Comparison of ENCODE assay signal across 11 mouse cellular contexts in the genomic region with DNA sequence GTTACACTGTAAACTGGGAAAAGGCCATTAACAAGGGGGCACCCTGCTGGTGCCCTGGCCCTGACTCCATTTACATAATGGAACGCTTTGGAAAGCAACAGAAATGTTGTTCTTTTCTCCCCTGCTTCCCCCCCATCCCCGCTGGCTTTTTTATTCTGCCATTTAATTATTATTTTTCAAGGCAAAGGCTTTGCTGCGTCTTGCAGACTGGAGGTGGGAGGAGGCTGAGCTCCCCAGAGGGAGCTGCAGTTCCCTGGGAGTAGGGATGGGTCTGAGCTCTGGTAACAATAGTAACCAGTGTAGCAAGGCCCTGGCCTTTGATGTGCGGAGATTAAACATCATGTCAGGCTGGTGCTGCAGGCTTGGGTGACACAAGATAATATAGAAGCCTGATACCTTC.
A peak's percentile ranks its signal among the peaks of the same experiment; 100 is the strongest.
DNase-seq lines count a peak whose midpoint lies in the region; ATAC-seq and TF ChIP-seq lines count a peak whose summit lies in the region.
"Had no signal": no experiment of that assay in that cellular context is flagged by ENCODE, and none has a peak within 500 bp of the region (broad histone marks: within the 10 kb centered on the region; RNA-seq: fewer than 3 reads in every experiment).

No protein-coding gene starts in this region.

- H3K36me3 ChIP-seq in kidney, postnatal 0 days (ENCODE audit: insufficient read depth, low read length), result no peaks in the 10 kb centered on the region
- no peaks in the 10 kb centered on the region for H3K36me3 ChIP-seq in kidney, embryonic 15.5 days
- no peaks in the 10 kb centered on the region for H3K36me3 ChIP-seq in forebrain, embryonic 14.5 days (ENCODE audit: control insufficient read depth, insufficient read depth, low read length)
- no peaks in the 10 kb centered on the region for H3K36me3 ChIP-seq in limb, embryonic 13.5 days
- H3K36me3 ChIP-seq in neural tube, embryonic 15.5 days, result no peaks in the 10 kb centered on the region

- peak; percentile 44 for DNase-seq in kidney, postnatal 0 days (ENCODE audit: low spot score)
- DNase-seq in forebrain, embryonic 14.5 days (ENCODE audit: low spot score), result peak; percentile 59
- DNase-seq in right cerebral cortex, postnatal 36 days (ENCODE audit: low spot score in 2 of 2), result no peak
- DNase-seq in cerebellum, postnatal 14 days, result no peak
- DNase-seq: kidney, postnatal 4 days; thymus, adult 18-20 months had no signal

- H3K27ac ChIP-seq in kidney, postnatal 0 days, result no peak overlapping the region
- no peak overlapping the region for H3K27ac ChIP-seq in kidney, embryonic 15.5 days
- peak overlapping the region; percentile 41; the same call in 1 of the 2 replicates for H3K27ac ChIP-seq in forebrain, embryonic 14.5 days (ENCODE audit: low read depth, low read length)
- peak overlapping the region; percentile 77 for H3K27ac ChIP-seq in limb, embryonic 13.5 days
- peak overlapping the region; percentile 61 for H3K27ac ChIP-seq in neural tube, embryonic 15.5 days (replicated peaks)
- H3K27ac ChIP-seq: liver, embryonic 14.5 days had no signal

- H3K27me3 ChIP-seq in kidney, postnatal 0 days (ENCODE audit: insufficient read depth, low read length), result no peaks in the 10 kb centered on the region
- H3K27me3 ChIP-seq in kidney, embryonic 15.5 days, result 0 out of 2 replicates have a peak, but pooled peaks cover 2% of the 10 kb centered on the region
- H3K27me3 ChIP-seq in forebrain, embryonic 14.5 days (replicated peaks; ENCODE audit: control insufficient read depth, insufficient read depth, low read length), result no peaks in the 10 kb centered on the region
- no peaks in the 10 kb centered on the region for H3K27me3 ChIP-seq in limb, embryonic 13.5 days
- H3K27me3 ChIP-seq in neural tube, embryonic 15.5 days (replicated peaks), result no peaks in the 10 kb centered on the region

- H3K4me2 ChIP-seq in kidney, postnatal 0 days (ENCODE audit: low read length), result no peak overlapping the region
- no peak overlapping the region for H3K4me2 ChIP-seq in kidney, embryonic 15.5 days
- no peak overlapping the region for H3K4me2 ChIP-seq in forebrain, embryonic 14.5 days (ENCODE audit: low read length)
- H3K4me2 ChIP-seq in limb, embryonic 13.5 days (replicated peaks), result peak overlapping the region; percentile 41
- no peak overlapping the region for H3K4me2 ChIP-seq in neural tube, embryonic 15.5 days

- no peak for ATAC-seq in kidney, postnatal 0 days (replicated peaks; ENCODE audit: low FRiP score, low read depth)
- no peak for ATAC-seq in kidney, embryonic 15.5 days (replicated peaks; ENCODE audit: low FRiP score)
- peak; percentile 63; the same call in 1 of the 2 replicates for ATAC-seq in forebrain, embryonic 14.5 days
- ATAC-seq in limb, embryonic 13.5 days (ENCODE audit: low FRiP score, low read depth), result peak; percentile 49; the same call in 1 of the 2 replicates
- ATAC-seq in neural tube, embryonic 15.5 days (ENCODE audit: low FRiP score), result peak; percentile 52; the same call in 1 of the 2 replicates
- ATAC-seq in erythroid progenitor cell, adult 5-6 weeks (replicated peaks; ENCODE audit: low FRiP score, poor library complexity, severe bottlenecking), result no peak

- no peak for TF ChIP-seq CTCF in kidney, postnatal 0 days (IDR thresholded peaks at IDR 0.05; ENCODE audit: low read depth)

- no peak overlapping the region for H3K9ac ChIP-seq in kidney, postnatal 0 days (ENCODE audit: low read depth, low read length)
- no peak overlapping the region for H3K9ac ChIP-seq in kidney, embryonic 15.5 days
- no peak overlapping the region for H3K9ac ChIP-seq in forebrain, embryonic 14.5 days (ENCODE audit: low read length)
- H3K9ac ChIP-seq in limb, embryonic 13.5 days, result no peak overlapping the region
- no peak overlapping the region for H3K9ac ChIP-seq in neural tube, embryonic 15.5 days (replicated peaks)
- H3K9ac ChIP-seq: liver, embryonic 14.5 days had no signal

- WGBS in kidney, postnatal 0 days, result 25% methylated on average over 4 of the region's 4 CpGs
- WGBS in kidney, embryonic 15.5 days, result 15% methylated on average over 4 of the region's 4 CpGs
- WGBS in forebrain, embryonic 14.5 days, result 2% methylated on average over 4 of the region's 4 CpGs
- WGBS in limb, embryonic 13.5 days, result 12% methylated on average over 4 of the region's 4 CpGs
- 8% methylated on average over 4 of the region's 4 CpGs for WGBS in neural tube, embryonic 15.5 days

- H3K4me3 ChIP-seq in kidney, postnatal 0 days (replicated peaks; ENCODE audit: low read depth, low read length), result no peak overlapping the region
- H3K4me3 ChIP-seq in kidney, embryonic 15.5 days (replicated peaks), result no peak overlapping the region
- no peak overlapping the region for H3K4me3 ChIP-seq in forebrain, embryonic 14.5 days (ENCODE audit: low read depth, low read length)
- no peak overlapping the region for H3K4me3 ChIP-seq in limb, embryonic 13.5 days
- no peak overlapping the region for H3K4me3 ChIP-seq in neural tube, embryonic 15.5 days (replicated peaks)

- 0 out of 2 replicates have a peak, but pooled peaks cover 3% of the 10 kb centered on the region for H3K4me1 ChIP-seq in kidney, postnatal 0 days (replicated peaks; ENCODE audit: insufficient read depth, low read length)
- peaks cover 27% of the 10 kb centered on the region for H3K4me1 ChIP-seq in kidney, embryonic 15.5 days
- H3K4me1 ChIP-seq in forebrain, embryonic 14.5 days (ENCODE audit: control insufficient read depth, insufficient read depth, low read length), result peaks cover 20% of the 10 kb centered on the region
- H3K4me1 ChIP-seq in limb, embryonic 13.5 days, result peaks cover 42% of the 10 kb centered on the region
- H3K4me1 ChIP-seq in neural tube, embryonic 15.5 days, result peaks cover 25% of the 10 kb centered on the region

- no peaks in the 10 kb centered on the region for H3K9me3 ChIP-seq in kidney, postnatal 0 days (replicated peaks; ENCODE audit: low read length)
- H3K9me3 ChIP-seq in kidney, embryonic 15.5 days (replicated peaks), result no peaks in the 10 kb centered on the region
- H3K9me3 ChIP-seq in forebrain, embryonic 14.5 days (replicated peaks; ENCODE audit: control insufficient read depth, low read length), result no peaks in the 10 kb centered on the region
- no peaks in the 10 kb centered on the region for H3K9me3 ChIP-seq in limb, embryonic 13.5 days
- H3K9me3 ChIP-seq in neural tube, embryonic 15.5 days (replicated peaks), result no peaks in the 10 kb centered on the region

Comparison
In these comparisons a context has a peak if more than half of its experiments do, and no peak if none do; other contexts are left out.
1. ATAC-seq: peak in forebrain, embryonic 14.5 days (single experiment), limb, embryonic 13.5 days (single experiment) and neural tube, embryonic 15.5 days (single experiment); none in kidney, postnatal 0 days (single experiment), kidney, embryonic 15.5 days (single experiment) and erythroid progenitor cell, adult 5-6 weeks (single experiment).
2. DNase-seq: peak in kidney, postnatal 0 days (single experiment) and forebrain, embryonic 14.5 days (single experiment); none in right cerebral cortex, postnatal 36 days (0 of 2) and cerebellum, postnatal 14 days (0 of 2).
3. H3K27ac ChIP-seq: peak in forebrain, embryonic 14.5 days (single experiment), limb, embryonic 13.5 days (single experiment) and neural tube, embryonic 15.5 days (single experiment); none in kidney, postnatal 0 days (single experiment) and kidney, embryonic 15.5 days (single experiment).